Mouse (Mus musculus) CH12.LX (cell line): Measurements from ENCODE around the gene Tmem44. TPM values are rescaled to one million over a fixed set of nuclear protein-coding genes. Genes with fewer than 3 reads are reported as not detected.

Experiments
- DNase-seq: peaks from one replicate; pipeline ENCODE4 v3.0.0-alpha.2; 2013; ENCODE audit errors: extremely low read depth
- H3K27ac ChIP-seq: 2 replicates; pipeline ENCODE4 v1.5.1; 2012; ENCODE audit warnings: low read depth, mild to moderate bottlenecking, control low read depth, moderate library complexity; ENCODE audit not compliant: insufficient read depth
- H3K27me3 ChIP-seq: replicated peaks from 2 replicates; pipeline ENCODE3; 2012; ENCODE audit warnings: inconsistent platforms
- H3K36me3 ChIP-seq, 2 experiments: replicated peaks in 1 of 2; 2 replicates each; pipeline versions ENCODE3 to v1.6.1; 2012; ENCODE audit warnings: inconsistent platforms in 1 of 2, low read length in 1 of 2, mild to moderate bottlenecking in 1 of 2, mixed read lengths in 1 of 2, moderate library complexity in 1 of 2; ENCODE audit not compliant: control insufficient read depth in 1 of 2, insufficient read depth in 1 of 2
- H3K4me1 ChIP-seq, 2 experiments: 2 replicates each; pipeline ENCODE4 v1.6.1; 2012; ENCODE audit warnings: inconsistent platforms in 1 of 2, moderate library complexity in 1 of 2; ENCODE audit not compliant: insufficient read depth in 2 of 2, control insufficient read depth in 1 of 2
- H3K4me2 ChIP-seq: 2 replicates; pipeline ENCODE4 v1.6.1; 2012; ENCODE audit warnings: low read depth, mild to moderate bottlenecking, control low read depth; ENCODE audit not compliant: poor library complexity, insufficient read depth, severe bottlenecking
- H3K4me3 ChIP-seq, 3 experiments: fragments of 150-350 bp in 1 of 3; sonication (generic) in 1 of 3; replicated peaks in 1 of 3; 2 replicates each; pipeline versions ENCODE3 to v1.5.1; 2011 to 2012; ENCODE audit warnings: low read depth in 2 of 3, low read length in 2 of 3, mild to moderate bottlenecking in 2 of 3, moderate library complexity in 2 of 3, control low read depth in 1 of 3, improper control_type of control experiment in 1 of 3, inconsistent platforms in 1 of 3, mixed read lengths in 1 of 3; ENCODE audit not compliant: poor library complexity in 1 of 3
- H3K79me2 ChIP-seq: replicated peaks from 2 replicates; pipeline ENCODE4 v1.6.1; 2012; ENCODE audit warnings: mild to moderate bottlenecking, moderate library complexity; ENCODE audit not compliant: control insufficient read depth, poor library complexity, insufficient read depth, severe bottlenecking; ENCODE audit errors: extremely low read depth
- H3K9ac ChIP-seq: 2 replicates; pipeline ENCODE4 v1.6.1; 2012; ENCODE audit warnings: low read depth, mild to moderate bottlenecking, control low read depth, moderate library complexity; ENCODE audit not compliant: insufficient read depth
- H3K9me3 ChIP-seq: replicated peaks from 2 replicates; pipeline ENCODE3; 2012; ENCODE audit warnings: low read length, inconsistent platforms, mixed read lengths
- BHLHE40 ChIP-seq: IDR thresholded peaks from 2 replicates; pipeline ENCODE4 v1.6.1; 2011; ENCODE audit warnings: mild to moderate bottlenecking, low read depth, low read length, improper control_type of control experiment
- CHD1 ChIP-seq: IDR thresholded peaks from 2 replicates; pipeline ENCODE4 v1.6.1; 2012; ENCODE audit warnings: low read depth, low read length, improper control_type of control experiment, inconsistent platforms
- CHD2 ChIP-seq: IDR thresholded peaks from 2 replicates; pipeline ENCODE4 v1.6.1; 2011; ENCODE audit warnings: low read length, improper control_type of control experiment
- E2F4 ChIP-seq: IDR thresholded peaks from 2 replicates; pipeline ENCODE4 v1.6.1; 2011; ENCODE audit warnings: low read depth, low read length, improper control_type of control experiment; ENCODE audit not compliant: insufficient replicate concordance
- ELF1 ChIP-seq: IDR thresholded peaks from 2 replicates; pipeline ENCODE4 v1.6.1; 2014; ENCODE audit warnings: low read depth, mild to moderate bottlenecking, inconsistent platforms, low read length, improper control_type of control experiment
- ETS1 ChIP-seq: conservative IDR thresholded peaks from 2 replicates; pipeline ENCODE4 v1.6.1; 2012; ENCODE audit warnings: low read depth, mild to moderate bottlenecking, inconsistent platforms, low read length, improper control_type of control experiment, moderate library complexity
- GABPA ChIP-seq: IDR thresholded peaks from 2 replicates; pipeline ENCODE4 v1.6.1; 2012; ENCODE audit warnings: low read depth, low read length, improper control_type of control experiment, inconsistent platforms; ENCODE audit not compliant: insufficient replicate concordance
- HCFC1 ChIP-seq: IDR thresholded peaks from 2 replicates; pipeline ENCODE4 v1.6.1; 2012; ENCODE audit warnings: low read depth, mild to moderate bottlenecking, inconsistent platforms, low read length, improper control_type of control experiment
- IRF4 ChIP-seq: IDR thresholded peaks from 2 replicates; pipeline ENCODE4 v1.6.1; 2014; ENCODE audit warnings: low read depth, mild to moderate bottlenecking, inconsistent platforms, low read length, improper control_type of control experiment
- KAT2A ChIP-seq: IDR thresholded peaks from 2 replicates; pipeline ENCODE4 v1.6.1; 2012; ENCODE audit warnings: low read length, improper control_type of control experiment, inconsistent platforms; ENCODE audit not compliant: insufficient replicate concordance
- MAFK ChIP-seq: IDR thresholded peaks from 2 replicates; pipeline ENCODE4 v1.6.1; 2011; ENCODE audit warnings: low read length, improper control_type of control experiment; ENCODE audit not compliant: insufficient replicate concordance
- MAX ChIP-seq: IDR thresholded peaks from 2 replicates; pipeline ENCODE4 v1.6.1; 2011; ENCODE audit warnings: low read length, improper control_type of control experiment
- MAZ ChIP-seq: IDR thresholded peaks from 2 replicates; pipeline ENCODE4 v1.6.1; 2012; ENCODE audit warnings: low read depth, mild to moderate bottlenecking, inconsistent platforms, low read length, improper control_type of control experiment, moderate library complexity
- MEF2A ChIP-seq: IDR thresholded peaks from 2 replicates; pipeline ENCODE4 v1.6.1; 2014; ENCODE audit warnings: low read depth, mild to moderate bottlenecking, inconsistent platforms, low read length, improper control_type of control experiment, borderline replicate concordance
- MXI1 ChIP-seq: IDR thresholded peaks from 2 replicates; pipeline ENCODE4 v1.6.1; 2011; ENCODE audit warnings: mild to moderate bottlenecking, low read depth, low read length, improper control_type of control experiment
- MYC ChIP-seq: IDR thresholded peaks from 2 replicates; pipeline ENCODE4 v1.6.1; 2011; ENCODE audit warnings: low read depth, mild to moderate bottlenecking, improper control_type of control experiment, low read length
- NELFE ChIP-seq: IDR thresholded peaks from 2 replicates; pipeline ENCODE4 v1.6.1; 2011; ENCODE audit warnings: low read depth, low read length, improper control_type of control experiment
- NRF1 ChIP-seq: IDR thresholded peaks from 2 replicates; pipeline ENCODE4 v1.6.1; 2014; ENCODE audit warnings: low read depth, mild to moderate bottlenecking, inconsistent platforms, low read length, improper control_type of control experiment, moderate library complexity
- PAX5 ChIP-seq: IDR thresholded peaks from 2 replicates; pipeline ENCODE4 v1.6.1; 2012; ENCODE audit warnings: low read length, inconsistent platforms, mixed read lengths
- POLR2AphosphoS2 ChIP-seq: IDR thresholded peaks from 2 replicates; pipeline ENCODE4 v1.6.1; 2011; ENCODE audit warnings: low read depth, low read length, improper control_type of control experiment
- RAD21 ChIP-seq: IDR thresholded peaks from 2 replicates; pipeline ENCODE4 v1.6.1; 2011; ENCODE audit warnings: low read depth, mild to moderate bottlenecking, low read length, improper control_type of control experiment, moderate library complexity
- TBP ChIP-seq: conservative IDR thresholded peaks from 2 replicates; pipeline ENCODE4 v1.6.1; 2011; ENCODE audit warnings: low read depth, low read length, improper control_type of control experiment
- TCF12 ChIP-seq: IDR thresholded peaks from 2 replicates; pipeline ENCODE4 v1.6.1; 2014; ENCODE audit warnings: low read depth, mild to moderate bottlenecking, inconsistent platforms, low read length, improper control_type of control experiment
- UBTF ChIP-seq: IDR thresholded peaks from 2 replicates; pipeline ENCODE4 v1.6.1; 2012; ENCODE audit warnings: low read depth, mild to moderate bottlenecking, inconsistent platforms, low read length, improper control_type of control experiment, moderate library complexity
- USF2 ChIP-seq: conservative IDR thresholded peaks from 2 replicates; pipeline ENCODE4 v1.6.1; 2011; ENCODE audit warnings: low read depth, low read length, improper control_type of control experiment
- ZC3H11A ChIP-seq: IDR thresholded peaks from 2 replicates; pipeline ENCODE4 v1.6.1; 2012; ENCODE audit warnings: low read depth, mild to moderate bottlenecking, inconsistent platforms, low read length, improper control_type of control experiment
- ZMIZ1 ChIP-seq: IDR thresholded peaks from 2 replicates; pipeline ENCODE4 v1.6.1; 2012; ENCODE audit warnings: low read depth, mild to moderate bottlenecking, inconsistent platforms, low read length, improper control_type of control experiment
- dilution Hi-C: fragments of 300-500 bp; cut with MboI; formaldehyde crosslinking; loops from 2 replicates; pipeline ENCODE4 v1.14.3; 2020; ENCODE audit warnings: low sequenced_read_pairs; ENCODE audit not compliant: extremely low pct_unique_long_range_greater_than_20kb, extremely low pct_ligation_motif_present
- in situ Hi-C: fragments of 300-500 bp; cut with MboI; formaldehyde crosslinking; loops from 3 replicates; pipeline ENCODE4 v1.14.3; 2019; ENCODE audit warnings: low sequenced_read_pairs, low pct_ligation_motif_present, low pct_unique_long_range_greater_than_20kb, mixed read lengths
- polyA plus RNA-seq: library from polyadenylated mRNA; unstranded; fragments of >175 nt; gene quantifications from 2 replicates; pipeline ENCODE4 v1.2.1, GENCODE M21; 2012; ENCODE audit warnings: low read depth; ENCODE audit not compliant: insufficient read length
- total RNA-seq, 2 experiments: library from RNA; depleted of rRNA; stranded (reverse); fragments of 300-350 nt in 1 of 2; fragments of >200 nt in 1 of 2; gene quantifications; 2 replicates each; pipeline ENCODE4 v1.2.3; 2012 to 2014

Tmem44 gene
- total and polyA plus RNA-seq, 3 experiments, result 0.16 to 0.70 (median 0.51) TPM

- peaks cover 5% of the 10 kb centered on the region for H3K9me3 ChIP-seq
- no peaks in the 10 kb centered on the region for H3K36me3 ChIP-seq
- DNase-seq, result no peak
- no peak overlapping the region for H3K4me3 ChIP-seq
- in situ Hi-C loops (no loop called here), dilution Hi-C loops (no loop called here)
- H3K4me1 ChIP-seq, result no peaks in the 10 kb centered on the region
- H3K79me2 ChIP-seq, result no peaks in the 10 kb centered on the region
- no peaks in the 10 kb centered on the region for H3K27me3 ChIP-seq
- H3K27ac ChIP-seq, result no peak overlapping the region
- no peak overlapping the region for H3K9ac ChIP-seq
- TF ChIP-seq BHLHE40, result no peak
- no peak for TF ChIP-seq MAX
- TF ChIP-seq E2F4, result no peak
- no peak for TF ChIP-seq IRF4
- no peak for TF ChIP-seq UBTF
- TF ChIP-seq ZC3H11A, result no peak
- TF ChIP-seq MAZ, result no peak
- no peak for TF ChIP-seq NELFE
- no peak for TF ChIP-seq RAD21
- no peak for TF ChIP-seq MAFK
- no peak for TF ChIP-seq ZMIZ1
- TF ChIP-seq MEF2A, result no peak
- no peak for TF ChIP-seq ELF1
- no peak for TF ChIP-seq KAT2A
- no peak for TF ChIP-seq ETS1
- no peak for TF ChIP-seq USF2
- no peak for TF ChIP-seq GABPA
- no peak overlapping the region for H3K4me2 ChIP-seq
Measured at GRCm38 (mm10) chr16:30486498-30486897, 64.1 kb downstream of the Tmem44 start.

DNA sequence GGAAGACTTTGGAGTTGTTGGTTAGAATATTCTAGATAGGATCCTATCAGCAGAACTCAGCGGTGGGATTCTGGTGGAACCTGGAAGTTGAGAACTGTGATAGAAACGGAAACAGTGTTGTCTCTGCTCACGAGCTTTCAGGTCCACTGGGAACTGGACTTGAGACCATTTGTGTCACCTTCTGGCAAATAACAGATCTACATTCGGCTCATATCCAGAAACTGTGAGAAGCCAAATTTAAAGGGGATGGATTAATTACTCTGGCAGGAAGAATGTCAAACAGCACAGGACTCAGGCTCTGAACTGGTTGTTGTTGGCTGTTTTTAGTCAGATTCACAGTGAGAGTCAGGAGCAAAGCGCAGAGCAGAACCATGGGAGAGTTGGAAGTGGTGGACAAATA lies 72.9 kb downstream of the Tmem44 start:
- TF ChIP-seq ZC3H11A, result no peak
- no peak for TF ChIP-seq NRF1
- TF ChIP-seq CHD1, result no peak
- TF ChIP-seq BHLHE40, result no peak
- TF ChIP-seq GABPA, result no peak
- no peak for TF ChIP-seq USF2
- TF ChIP-seq POLR2AphosphoS2, result no peak
- TF ChIP-seq E2F4, result no peak
- no peak for TF ChIP-seq PAX5
- TF ChIP-seq TCF12, result no peak
- TF ChIP-seq HCFC1, result no peak
- no peak for TF ChIP-seq CHD2
- TF ChIP-seq TBP, result no peak
- no peak for TF ChIP-seq MEF2A
- TF ChIP-seq KAT2A, result no peak
- no peak for TF ChIP-seq MXI1
- TF ChIP-seq MAX, result no peak
- TF ChIP-seq MYC, result no peak
- TF ChIP-seq UBTF, result no peak
- no peak overlapping the region for H3K27ac ChIP-seq
- no peaks in the 10 kb centered on the region for H3K9me3 ChIP-seq
- no peaks in the 10 kb centered on the region for H3K79me2 ChIP-seq
- peaks cover 2% of the 10 kb centered on the region for H3K27me3 ChIP-seq
- no peaks in the 10 kb centered on the region for H3K4me1 ChIP-seq
- dilution Hi-C loops (no loop called here), in situ Hi-C loops (no loop called here)
- H3K36me3 ChIP-seq, result no peaks in the 10 kb centered on the region
- H3K9ac ChIP-seq, result no peak overlapping the region
- DNase-seq, result no peak
- H3K4me3 ChIP-seq, result no peak overlapping the region
- no peak overlapping the region for H3K4me2 ChIP-seq
